Mouse (Mus musculus): Measurements from ENCODE around the gene Pds5a.
"Not testable (repeated sequence)": the region's sequence is repeated elsewhere in the genome, so short reads cannot be mapped to it uniquely, and the experiment has no call there.

Gene Pds5a

GRCm38 (mm10) chr5:65697836-65698758 is at the start of gene Pds5a:
Gene Pds5a (minus strand): TSS chr5:65698273.
- DNase-seq: peak; percentile 80

GRCm38 (mm10) chr5:65746908-65747307 is 48.8 kb upstream of the Pds5a start:
- DNase-seq: no peak

GRCm38 (mm10) chr5:65739366-65739765 is 41.3 kb upstream of the Pds5a start:
- DNase-seq: no peak

GRCm38 (mm10) chr5:65735601-65736000 is 37.5 kb upstream of the Pds5a start:
- no peak for DNase-seq

GRCm38 (mm10) chr5:65731173-65732007 is 33.3 kb upstream of the Pds5a start:
- peak; percentile 71 for DNase-seq

- peak; percentile 89 for DNase-seq
These were observed 26.4 kb upstream of the Pds5a start for GRCm38 (mm10) chr5:65724311-65725054.

GRCm38 (mm10) chr5:65718368-65718767 is 20.3 kb upstream of the Pds5a start:
- no peak for DNase-seq

GRCm38 (mm10) chr5:65717903-65718211 is 19.8 kb upstream of the Pds5a start:
- not testable (repeated sequence) for DNase-seq

GRCm38 (mm10) chr5:65717063-65717902 is 19.2 kb upstream of the Pds5a start:
- no peak for DNase-seq

GRCm38 (mm10) chr5:65715084-65715483 is 17.0 kb upstream of the Pds5a start:
- DNase-seq: no peak

GRCm38 (mm10) chr5:65711463-65711862 is 13.4 kb upstream of the Pds5a start:
- no peak for DNase-seq

GRCm38 (mm10) chr5:65710267-65710666 is 12.2 kb upstream of the Pds5a start:
- no peak for DNase-seq

- no peak for DNase-seq
These were observed 8.9 kb upstream of the Pds5a start for GRCm38 (mm10) chr5:65706979-65707378.

- DNase-seq: no peak
These were observed 8.1 kb upstream of the Pds5a start for GRCm38 (mm10) chr5:65706171-65706570.

- no peak for DNase-seq
These were observed 6.9 kb upstream of the Pds5a start for GRCm38 (mm10) chr5:65704765-65705678.

GRCm38 (mm10) chr5:65703261-65703660 is 5.2 kb upstream of the Pds5a start:
- no peak for DNase-seq

GRCm38 (mm10) chr5:65700102-65700501 is 2.0 kb upstream of the Pds5a start:
- no peak for DNase-seq

- no peak for DNase-seq
These were observed 1.1 kb upstream of the Pds5a start for GRCm38 (mm10) chr5:65699146-65699545.

GRCm38 (mm10) chr5:65698759-65699136 is 675 bp upstream of the Pds5a start:
- no peak for DNase-seq

GRCm38 (mm10) chr5:65697486-65697835 is 612 bp downstream of the Pds5a start:
- no peak for DNase-seq

- peak; percentile 84 for DNase-seq
These were observed 1.1 kb downstream of the Pds5a start for GRCm38 (mm10) chr5:65696821-65697485.
